Mouse (Mus musculus): ENCODE measurements around the gene Bak1. TPM values are rescaled to one million over a fixed set of nuclear protein-coding genes. Genes with fewer than 3 reads are reported as not detected.
A peak's percentile ranks its signal among the peaks of the same experiment; 100 is the strongest.

The Bak1 gene
- total RNA-seq, 2 experiments from 2014 or later: 40.4 to 43.2 TPM

DNA sequence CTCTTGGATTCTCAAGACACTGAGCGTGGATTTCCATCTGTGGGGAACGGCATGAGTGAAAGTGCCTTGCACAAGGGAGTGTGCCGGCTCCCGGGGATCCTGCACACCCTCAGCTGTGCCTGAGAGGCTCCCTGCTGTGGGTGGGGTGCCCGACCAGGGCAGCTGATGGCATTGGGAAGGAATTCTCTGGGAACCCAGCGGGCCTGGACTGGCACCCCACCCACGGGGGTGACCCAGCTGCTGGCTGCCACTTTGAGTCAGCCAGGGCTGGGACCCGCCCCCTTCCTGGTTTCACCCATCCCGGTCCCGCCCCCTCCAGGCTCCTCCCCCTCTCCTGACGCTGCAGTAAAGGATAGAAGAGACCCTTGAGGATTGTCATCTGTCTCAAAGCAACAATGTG lies 22.7 kb upstream of the Bak1 start:
- peak; percentile 38 to 46 for DNase-seq
- intact Hi-C loops (cut with DNase I): no loop called here

- intact Hi-C loops (cut with DNase I): no loop called here
- DNase-seq: no peak
Observed at GRCm38 (mm10) chr17:27050853-27051252, 22.0 kb upstream of the Bak1 start.

- intact Hi-C loops (cut with DNase I): no loop called here
- DNase-seq: peak; percentile 49 to 58
Observed at GRCm38 (mm10) chr17:27048445-27049239, 19.8 kb upstream of the Bak1 start.

- intact Hi-C loops (cut with DNase I): no loop called here
Observed at GRCm38 (mm10) chr17:27047762-27048444, 19.1 kb upstream of the Bak1 start.

GRCm38 (mm10) chr17:27045164-27045563 lies 16.4 kb upstream of the Bak1 start:
- intact Hi-C loops (cut with DNase I): no loop called here
- DNase-seq: no peak

More at GRCm38 (mm10) chr17:27047762-27048444, 19.1 kb upstream of the Bak1 start:
- DNase-seq: no peak

GRCm38 (mm10) chr17:27042840-27043239 lies 14.0 kb upstream of the Bak1 start:
- no peak for DNase-seq

DNA sequence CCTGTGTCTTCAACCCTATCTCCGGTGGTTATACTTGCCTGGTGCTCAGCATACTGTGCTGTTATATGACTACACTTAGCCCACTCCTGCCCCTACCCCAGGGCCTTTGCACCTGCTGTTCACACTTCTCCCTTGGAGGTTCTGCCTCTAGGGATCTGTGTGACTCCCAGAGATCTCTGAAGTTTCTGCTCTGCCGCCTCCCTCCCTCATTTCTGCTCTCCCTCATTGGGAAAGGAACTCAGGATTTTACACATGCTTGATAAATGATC lies 12.9 kb upstream of the Bak1 start:
- intact Hi-C loops (cut with DNase I): no loop called here
- no peak for DNase-seq

More at GRCm38 (mm10) chr17:27042840-27043239, 14.0 kb upstream of the Bak1 start:
- intact Hi-C loops (cut with DNase I): no loop called here

GRCm38 (mm10) chr17:27041046-27041786 lies 12.4 kb upstream of the Bak1 start:
- DNase-seq: no peak
- intact Hi-C loops (cut with DNase I): no loop called here

- intact Hi-C loops (cut with DNase I): no loop called here
- no peak for DNase-seq
Observed at GRCm38 (mm10) chr17:27040304-27041045, 11.7 kb upstream of the Bak1 start.

GRCm38 (mm10) chr17:27039432-27040102 lies 10.8 kb upstream of the Bak1 start:
- intact Hi-C loops (cut with DNase I): no loop called here
- DNase-seq: no peak

GRCm38 (mm10) chr17:27038335-27039050 lies 9.7 kb upstream of the Bak1 start:
- intact Hi-C loops (cut with DNase I): no loop called here

DNA sequence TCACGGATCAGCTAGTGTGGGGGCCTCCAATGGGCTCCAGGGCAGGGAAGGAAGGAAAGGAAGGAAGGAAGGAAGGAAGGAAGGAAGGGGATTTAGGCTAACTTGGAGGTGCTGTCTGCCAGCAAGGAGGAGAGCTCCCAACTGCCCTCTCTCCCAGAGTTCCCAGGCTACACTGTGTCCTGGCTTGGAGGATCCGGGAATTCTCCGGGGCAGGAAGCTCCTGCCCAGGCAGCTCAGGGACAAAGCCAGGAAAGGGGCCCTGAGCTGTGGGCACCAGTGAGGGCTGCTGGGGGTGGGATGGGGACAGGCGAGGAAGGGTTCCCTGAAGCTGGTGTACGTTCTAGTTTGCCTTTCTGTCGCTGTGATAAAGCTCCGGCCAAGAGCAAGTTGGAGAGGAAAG lies 7.7 kb upstream of the Bak1 start:
- DNase-seq: no peak
- intact Hi-C loops (cut with DNase I): no loop called here

More at GRCm38 (mm10) chr17:27038335-27039050, 9.7 kb upstream of the Bak1 start:
- no peak for DNase-seq

GRCm38 (mm10) chr17:27032869-27033268 lies 4.1 kb upstream of the Bak1 start:
- intact Hi-C loops (cut with DNase I): loop anchor here (1.0 to 5.0 kb wide), 6 partner anchors 52 to 489 kb away; partner anchors contain the start of genes Grm4 and Lemd2
- DNase-seq: peak; percentile 85 to 92

DNA sequence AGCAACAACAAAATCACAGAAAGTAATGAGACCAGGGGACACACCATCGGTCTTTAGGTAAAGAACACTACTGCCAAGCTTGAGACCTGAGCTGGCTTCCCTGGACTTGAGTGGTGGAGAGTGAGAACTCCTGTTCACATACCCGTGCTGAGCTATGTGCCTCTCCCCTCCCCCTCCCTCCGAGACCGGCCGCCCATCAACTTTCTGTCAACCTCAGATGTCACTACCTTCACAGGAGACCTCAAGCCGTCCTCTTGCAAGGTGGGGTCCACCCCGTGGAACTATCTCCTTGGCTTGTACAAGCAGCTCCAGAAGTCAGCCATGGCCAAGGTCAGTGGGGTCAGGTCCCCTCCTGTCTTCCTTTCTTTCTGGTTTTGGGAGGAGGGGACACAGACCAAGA lies 3.5 kb upstream of the Bak1 start:
- intact Hi-C loops (cut with DNase I): loop anchor here (2.0 to 5.0 kb wide), 4 partner anchors 92 to 490 kb away; partner anchors contain the start of genes Grm4 and Lemd2
- DNase-seq: no peak

- no peak for DNase-seq
- intact Hi-C loops (cut with DNase I): loop anchor here (5.0 kb wide), 3 partner anchors 151 to 491 kb away; partner anchors contain the start of genes Grm4 and Lemd2
Observed at GRCm38 (mm10) chr17:27030896-27031295, 2.1 kb upstream of the Bak1 start.

GRCm38 (mm10) chr17:27029431-27029830 lies 622 bp upstream of the Bak1 start:
- intact Hi-C loops (cut with DNase I): loop anchor here (5.0 kb wide), 1 partner anchor 97 kb away; the partner anchor contains the start of gene Phf1
- DNase-seq: no peak

DNA sequence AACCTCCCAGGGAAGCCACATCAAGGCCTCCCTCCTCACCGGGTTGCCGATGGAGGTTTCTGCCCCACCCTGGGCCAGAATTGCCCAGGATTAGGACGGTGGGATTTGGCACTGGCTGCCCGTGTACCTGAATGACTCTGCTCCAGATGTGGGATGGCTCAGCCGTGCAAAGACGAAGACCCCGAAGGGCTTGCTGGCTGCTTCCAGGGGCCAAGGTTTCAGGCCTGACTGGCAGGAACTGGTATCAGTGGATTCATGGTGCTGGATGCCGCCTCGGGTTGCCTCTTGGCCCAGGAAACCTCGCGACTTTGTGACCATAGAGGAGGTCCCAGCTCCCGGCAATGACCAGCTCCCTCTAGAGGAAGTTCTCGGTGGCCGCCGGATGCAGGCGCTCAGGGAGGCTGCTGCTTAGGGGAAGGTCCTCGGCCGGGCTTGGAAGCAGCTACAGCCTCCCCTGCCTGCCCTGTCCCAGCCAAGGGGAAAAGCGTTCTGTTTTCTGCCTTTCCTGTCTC lies 469 bp downstream of the Bak1 start:
- intact Hi-C loops (cut with DNase I): loop anchor here (5.0 kb wide), 1 partner anchor 96 kb away; the partner anchor contains the start of gene Phf1
- DNase-seq: peak; percentile 95

- intact Hi-C loops (cut with DNase I): loop anchor here (5.0 kb wide), 1 partner anchor 95 kb away; the partner anchor contains the start of gene Phf1
- DNase-seq: peak; percentile 57 to 64
Observed at GRCm38 (mm10) chr17:27027460-27028283, 1.1 kb downstream of the Bak1 start.
